Mouse (Mus musculus) neural tube, embryonic 11.5 days (tissue): ENCODE results near the gene Cct3. TPM values are rescaled to one million over a fixed set of nuclear protein-coding genes. Genes with fewer than 3 reads are reported as not detected.
A peak's percentile ranks its signal among the peaks of the same experiment; 100 is the strongest.

ENCODE experiments used
- ATAC-seq: fragments of 200-750 bp; cut with Nextera tagmentation; 2 replicates; pipeline ENCODE4 v1.8.0; 2017; ENCODE audit warnings: moderate number of reproducible peaks, mild to moderate bottlenecking, moderate TSS enrichment, moderate library complexity; ENCODE audit not compliant: insufficient read depth, low FRiP score, low TSS enrichment
- DNase-seq: peaks from one replicate; pipeline ENCODE4 v3.0.0-alpha.2; 2015; ENCODE audit warnings: low spot score
- H3K27ac ChIP-seq: fragments of 300-500 bp; sonication (generic); 2 replicates; pipeline ENCODE4 v1.5.1; 2014; ENCODE audit warnings: low read depth, mild to moderate bottlenecking, low read length
- H3K27me3 ChIP-seq: fragments of 300-500 bp; sonication (generic); 2 replicates; pipeline ENCODE4 v1.6.1; 2014; ENCODE audit warnings: mild to moderate bottlenecking, low read length, mixed read lengths; ENCODE audit not compliant: control insufficient read depth, insufficient read depth
- H3K36me3 ChIP-seq: fragments of 300-500 bp; sonication (generic); 2 replicates; pipeline ENCODE4 v1.6.1; 2014; ENCODE audit warnings: mild to moderate bottlenecking, low read length, moderate library complexity, mixed read lengths; ENCODE audit not compliant: control insufficient read depth, insufficient read depth
- H3K4me1 ChIP-seq: fragments of 300-500 bp; sonication (generic); 2 replicates; pipeline ENCODE4 v1.6.1; 2014; ENCODE audit warnings: low read length, mixed read lengths; ENCODE audit not compliant: control insufficient read depth, insufficient read depth
- H3K4me2 ChIP-seq: fragments of 300-500 bp; sonication (generic); 2 replicates; pipeline ENCODE4 v1.6.1; 2014; ENCODE audit warnings: low read depth, mild to moderate bottlenecking, moderate library complexity
- H3K4me3 ChIP-seq: fragments of 300-500 bp; sonication (generic); 2 replicates; pipeline ENCODE4 v1.5.1; 2014; ENCODE audit warnings: low read depth, low read length
- H3K9ac ChIP-seq: fragments of 300-500 bp; sonication (generic); 2 replicates; pipeline ENCODE4 v1.6.1; 2014; ENCODE audit warnings: mild to moderate bottlenecking, low read length
- H3K9me3 ChIP-seq: fragments of 300-500 bp; sonication (generic); 2 replicates; pipeline ENCODE4 v1.6.1; 2016; ENCODE audit warnings: low read length; ENCODE audit not compliant: control insufficient read depth
- WGBS: fragments of 180-500 bp; shearing (Covaris S2); extraction: QIAGEN DNeasy Blood & Tissue Kit; methylation state at CpG from one replicate; pipeline ENCODE4 v1.1.7; 2014; 5-methylcytosine and 5-hydroxymethylcytosine counted together
- polyA plus RNA-seq: library from polyadenylated mRNA; unstranded; fragments of >200 nt; fragmentation: Nextera tagmentation; extraction: Ambion mirVana; gene quantifications from 2 replicates; pipeline ENCODE4 v1.2.1, GENCODE M21; 2014

The Cct3 gene
- polyA plus RNA-seq, 1 experiment from 2014 or later, result 768 TPM

GRCm38 (mm10) chr3:88299172-88299571 is 2.3 kb downstream of the Cct3 start:
- Histone ChIP-seq H3K4me2 (no peak overlapping the region), H3K9me3 (no peaks in the 10 kb centered on the region), H3K4me1 (peaks cover 10% of the 10 kb centered on the region), H3K4me3 (no peak overlapping the region), H3K36me3 (peaks cover 24% of the 10 kb centered on the region), H3K27ac (no peak overlapping the region), H3K27me3 (no peaks in the 10 kb centered on the region), H3K9ac (no peak overlapping the region)
- DNase-seq (no peak), ATAC-seq (no peak)
- WGBS, result 91% methylated on average over 1 of the region's 1 CpGs

DNA sequence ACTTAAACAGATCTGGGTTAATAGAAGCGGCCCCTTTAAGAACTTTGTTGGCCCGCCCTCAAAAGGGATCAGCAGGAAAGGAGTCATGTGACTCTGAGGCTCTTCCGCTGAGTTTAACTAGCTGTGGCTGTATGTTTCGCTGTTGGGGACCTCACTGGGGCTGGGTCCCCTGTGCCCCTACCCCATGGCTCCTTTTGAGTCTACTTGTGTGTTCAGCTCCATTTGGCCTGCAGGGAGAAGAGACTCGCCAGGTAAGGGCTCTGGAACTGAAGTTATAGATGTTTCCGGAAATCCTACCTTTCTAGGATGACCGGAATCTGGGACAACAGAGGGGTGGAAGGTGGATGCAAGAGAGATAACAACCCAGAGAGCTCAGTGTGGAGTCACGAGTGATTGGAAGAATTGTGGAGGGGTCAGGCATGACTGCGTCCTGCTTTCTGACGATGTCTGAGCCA is 28.1 kb downstream of the Cct3 start, which contains the start of gene Glmp:
TSS of gene Glmp (plus strand) at position 73 of the 455 bp plus-strand sequence.
- WGBS, result 3% methylated on average over 10 of the region's 10 CpGs
- peak; percentile 56 for DNase-seq
- 0 out of 2 replicates have a peak, but pooled peaks have one; percentile 68 for ATAC-seq
- Histone ChIP-seq H3K36me3 (peaks cover 23% of the 10 kb centered on the region), H3K9ac (peak within 1 kb of the TSS; percentile 67), H3K27ac (no peak within 1 kb of the TSS), H3K9me3 (no peaks in the 10 kb centered on the region), H3K4me1 (peaks cover 7% of the 10 kb centered on the region; the same call in 1 of the 2 replicates), H3K4me2 (peak within 1 kb of the TSS; percentile 76), H3K4me3 (peak within 1 kb of the TSS; percentile 70), H3K27me3 (no peaks in the 10 kb centered on the region)

DNA sequence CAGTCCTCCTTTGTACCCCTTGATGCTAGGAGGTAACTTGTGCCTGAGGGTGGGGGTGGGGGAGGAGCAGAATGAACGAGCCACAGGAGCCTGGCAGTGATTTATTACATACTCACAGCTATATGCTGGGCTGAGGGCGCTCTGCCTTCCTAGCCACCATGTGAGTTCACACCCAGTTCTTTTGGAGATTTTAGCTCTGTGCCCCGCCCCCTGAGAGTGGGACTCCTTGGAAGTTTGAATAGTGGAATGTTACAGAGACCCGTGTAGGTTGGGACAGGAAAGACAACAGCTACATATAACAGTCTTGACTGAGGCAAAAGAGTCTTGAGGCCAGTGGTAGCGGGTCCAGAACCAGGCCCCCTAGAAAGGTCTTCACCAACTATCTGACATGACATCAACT is 32.0 kb downstream of the Cct3 start:
- 60% methylated on average over 5 of the region's 5 CpGs for WGBS
- H3K9me3 ChIP-seq, result no peaks in the 10 kb centered on the region
- no peaks in the 10 kb centered on the region for H3K27me3 ChIP-seq
- H3K4me2 ChIP-seq, result no peak overlapping the region
- DNase-seq, result no peak
- H3K4me3 ChIP-seq, result no peak overlapping the region
- H3K36me3 ChIP-seq, result no peaks in the 10 kb centered on the region; the same call in 1 of the 2 replicates
- H3K27ac ChIP-seq, result no peak overlapping the region
- H3K4me1 ChIP-seq, result peaks cover 7% of the 10 kb centered on the region; the same call in 1 of the 2 replicates
- H3K9ac ChIP-seq, result no peak overlapping the region
- ATAC-seq, result no peak

- ATAC-seq (no peak), DNase-seq (no peak)
- peaks cover 7% of the 10 kb centered on the region; the same call in 1 of the 2 replicates for H3K4me1 ChIP-seq
- no peak overlapping the region for H3K9ac ChIP-seq
- H3K36me3 ChIP-seq, result no peaks in the 10 kb centered on the region; the same call in 1 of the 2 replicates
- no peaks in the 10 kb centered on the region for H3K9me3 ChIP-seq
- no peaks in the 10 kb centered on the region for H3K27me3 ChIP-seq
- no peak overlapping the region for H3K27ac ChIP-seq
- H3K4me3 ChIP-seq, result no peak overlapping the region
- no peak overlapping the region for H3K4me2 ChIP-seq
- WGBS, result 25% methylated on average over 2 of the region's 2 CpGs
Observed at GRCm38 (mm10) chr3:88331282-88331681, 34.4 kb downstream of the Cct3 start.

DNA sequence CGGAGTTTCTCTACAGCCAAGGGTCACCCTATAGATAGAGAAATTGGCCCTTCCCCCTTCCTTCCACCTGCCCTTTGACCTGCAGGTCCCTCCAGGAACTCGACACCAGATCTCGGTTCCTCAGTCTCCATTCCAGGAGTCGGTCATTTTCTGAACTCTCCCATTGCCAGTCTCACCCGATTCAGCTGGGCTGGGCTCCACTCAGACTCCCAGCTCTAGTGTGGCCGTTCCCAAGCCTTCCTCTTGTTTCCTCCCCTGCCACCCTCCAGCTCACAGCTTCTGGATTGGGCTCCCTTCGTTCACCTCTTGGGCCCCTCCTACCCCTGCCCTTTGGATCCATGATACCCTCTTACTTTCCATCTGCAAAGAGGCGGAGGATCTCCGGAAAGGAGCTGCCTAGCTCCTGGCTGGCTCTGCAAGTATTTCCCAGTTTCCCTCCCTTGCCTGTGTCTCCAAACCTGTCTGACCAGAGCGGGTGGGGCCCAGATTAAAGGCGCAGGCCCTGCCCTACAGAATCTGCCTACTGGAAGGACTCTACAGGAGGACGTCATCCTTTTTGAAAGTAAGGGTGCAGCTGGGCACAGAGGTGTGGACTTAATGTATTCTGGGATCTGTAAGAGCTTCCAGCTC is 37.2 kb downstream of the Cct3 start:
- Histone ChIP-seq H3K27me3 (no peaks in the 10 kb centered on the region), H3K4me1 (peaks cover 10% of the 10 kb centered on the region; the same call in 1 of the 2 replicates), H3K9me3 (no peaks in the 10 kb centered on the region), H3K4me3 (no peak overlapping the region), H3K9ac (no peak overlapping the region), H3K27ac (no peak overlapping the region), H3K36me3 (no peaks in the 10 kb centered on the region; the same call in 1 of the 2 replicates), H3K4me2 (no peak overlapping the region)
- 53% methylated on average over 12 of the region's 12 CpGs for WGBS
- DNase-seq (peak; percentile 8), ATAC-seq (no peak)

DNA sequence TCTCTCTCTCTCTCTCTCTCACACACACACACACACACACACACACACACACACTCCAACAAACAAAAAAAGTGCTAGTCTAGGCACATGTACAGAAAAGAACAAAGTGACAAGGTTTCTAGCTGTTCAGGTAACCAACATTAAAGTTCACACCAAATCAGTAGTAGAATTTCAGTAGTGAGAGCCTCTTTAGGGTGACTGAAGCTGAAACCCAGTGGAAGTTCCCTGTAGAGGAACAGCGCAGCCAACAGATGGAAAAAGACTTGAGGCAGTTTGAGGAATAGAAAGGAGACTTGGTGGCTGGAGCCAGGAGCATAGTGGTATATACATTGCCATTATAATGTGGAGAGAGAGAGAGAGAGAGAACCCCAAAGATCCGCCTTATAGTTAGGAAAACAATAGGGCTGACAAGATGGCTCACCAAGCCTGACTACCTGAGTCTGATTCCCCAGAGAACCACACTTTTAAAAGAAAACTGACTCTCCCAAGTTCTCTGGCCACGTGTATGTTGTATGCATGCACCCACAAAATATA is 38.1 kb downstream of the Cct3 start:
- Histone ChIP-seq H3K27ac (no peak overlapping the region), H3K4me2 (peak overlapping the region; percentile 65)
- ATAC-seq, result no peak

GRCm38 (mm10) chr3:88335436-88336053 is 38.6 kb downstream of the Cct3 start:
- H3K9ac ChIP-seq, result peak overlapping the region; percentile 80
- H3K27ac ChIP-seq, result peak overlapping the region; percentile 67
- H3K9me3 ChIP-seq, result no peaks in the 10 kb centered on the region
- H3K27me3 ChIP-seq, result no peaks in the 10 kb centered on the region
- H3K4me1 ChIP-seq, result peaks cover 10% of the 10 kb centered on the region; the same call in 1 of the 2 replicates
- DNase-seq, result no peak
- peak overlapping the region; percentile 65 for H3K4me2 ChIP-seq
- H3K4me3 ChIP-seq, result peak overlapping the region; percentile 63
- H3K36me3 ChIP-seq, result no peaks in the 10 kb centered on the region
- peak; percentile 51 for ATAC-seq
- 1% methylated on average over 27 of the region's 27 CpGs for WGBS

More for the DNA sequence above, 38.1 kb downstream of the Cct3 start:
- Histone ChIP-seq H3K27me3 (no peaks in the 10 kb centered on the region), H3K4me1 (peaks cover 10% of the 10 kb centered on the region; the same call in 1 of the 2 replicates), H3K36me3 (no peaks in the 10 kb centered on the region), H3K9ac (peak overlapping the region; percentile 80), H3K4me3 (peak overlapping the region; percentile 63), H3K9me3 (no peaks in the 10 kb centered on the region)
- peak; percentile 6 for DNase-seq
- WGBS, result 36% methylated on average over 3 of the region's 3 CpGs

- H3K27me3 ChIP-seq, result no peaks in the 10 kb centered on the region
- peak within 1 kb of the TSS; percentile 80 for H3K9ac ChIP-seq
- no peaks in the 10 kb centered on the region for H3K36me3 ChIP-seq
- H3K4me1 ChIP-seq, result peaks cover 10% of the 10 kb centered on the region; the same call in 1 of the 2 replicates
- H3K4me2 ChIP-seq, result peak within 1 kb of the TSS; percentile 65
- peak; percentile 92 for ATAC-seq
- WGBS, result 2% methylated on average over 46 of the region's 66 CpGs
- H3K9me3 ChIP-seq, result no peaks in the 10 kb centered on the region
- peak; percentile 94 for DNase-seq
- H3K27ac ChIP-seq, result peak within 1 kb of the TSS; percentile 67
- H3K4me3 ChIP-seq, result peak within 1 kb of the TSS; percentile 63
Observed at GRCm38 (mm10) chr3:88336058-88337013, 39.4 kb downstream of the Cct3 start, which contains the start of the genes Tmem79 and Smg5. TSS of gene Tmem79 (minus strand) at chr3:88336148. TSS of gene Smg5 (plus strand) at chr3:88336260.
